Mouse (Mus musculus) CD4-positive, CD25-positive, alpha-beta regulatory T cell, adult 9 weeks (primary cell): ENCODE results near the gene Gm5916. TPM values are rescaled to one million over a fixed set of nuclear protein-coding genes. Genes with fewer than 3 reads are reported as not detected.

Experiments
- polyA plus RNA-seq: library from polyadenylated mRNA; unstranded; fragments of 100-300 nt; shearing (Covaris generic); gene quantifications from one replicate; pipeline ENCODE4 v1.2.1, GENCODE M21; 2017

Gene Gm5916
- not detected for polyA plus RNA-seq

GRCm38 (mm10) chr9:36128679-36129078, at the start of gene Gm5916:
Gene Gm5916, minus strand, starts transcription at chr9:36128779.

Other genes starting within 250 kb of the Gm5916 start
- gene 9230113P08Rik, start 220.4 kb downstream of the Gm5916 start, polyA plus RNA-seq: not detected